Mouse (Mus musculus): Measurements from ENCODE around the gene Mboat7. TPM values are rescaled to one million over a fixed set of nuclear protein-coding genes. Genes with fewer than 3 reads are reported as not detected.

Mboat7 gene
- polyA plus RNA-seq, 1 experiment from 2014 or later, result 40.4 TPM

DNA sequence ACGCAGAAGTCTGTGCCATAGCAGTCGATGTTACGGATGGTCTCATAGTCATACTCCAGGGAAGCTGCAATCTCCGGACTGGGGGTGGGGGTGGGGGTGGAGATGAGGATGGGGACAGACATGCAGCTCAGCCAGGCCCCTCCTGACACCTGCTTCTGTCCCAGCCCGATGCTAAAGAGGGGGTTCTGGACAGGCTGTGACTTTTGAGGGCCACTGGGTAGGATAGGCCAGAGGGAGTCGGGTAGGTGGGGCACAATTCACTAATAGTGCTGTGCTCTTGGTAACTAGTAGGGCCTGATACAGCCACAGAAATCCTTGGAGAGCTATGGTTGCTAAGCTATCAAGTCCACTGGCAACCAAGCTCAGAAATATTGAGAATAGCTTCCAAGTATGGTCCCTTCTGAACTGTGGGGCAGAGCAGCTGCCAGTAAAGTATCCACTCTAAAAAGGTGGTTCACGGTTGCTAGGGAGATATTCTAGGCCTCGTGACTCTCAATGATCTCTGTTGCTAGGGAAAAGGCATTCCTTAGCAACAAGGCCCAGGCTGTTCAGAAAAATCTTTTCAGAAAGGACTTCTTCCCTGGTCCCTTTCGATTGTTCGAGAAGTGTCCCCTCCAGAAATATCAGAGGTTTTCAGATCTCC is 9.3 kb downstream of the Mboat7 start:
- WGBS, result 86% methylated on average over 10 of the region's 10 CpGs
- no peak for DNase-seq (ENCODE audit: low spot score)
- Histone ChIP-seq H3K27me3 (ENCODE audit: insufficient read depth, poor library complexity, severe bottlenecking) (no peaks in the 10 kb centered on the region), H3K4me1 (no peaks in the 10 kb centered on the region), H3K4me3 (no peak overlapping the region), H3K36me3 (peaks cover 46% of the 10 kb centered on the region), H3K27ac (no peak overlapping the region), H3K9me3 (no peaks in the 10 kb centered on the region)

DNA sequence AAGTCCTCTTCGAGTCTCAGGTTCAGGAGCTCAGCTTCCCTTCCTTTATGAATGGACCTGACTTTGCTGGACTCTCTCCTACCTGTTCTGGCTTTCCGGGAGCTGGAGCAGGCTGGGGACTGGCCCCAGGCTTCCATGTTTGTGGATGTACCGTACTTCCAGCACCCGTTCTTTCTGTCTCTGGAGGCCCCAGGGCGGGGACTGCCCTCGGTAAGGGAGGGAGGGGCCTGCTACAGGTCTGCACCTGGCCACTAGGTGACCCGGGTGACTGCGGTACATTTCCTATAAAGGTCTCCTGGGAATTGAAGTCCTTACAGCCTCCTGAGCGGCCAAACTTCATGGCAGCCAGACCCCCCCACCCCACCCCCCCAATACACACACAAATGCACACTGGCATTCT is 16.0 kb downstream of the Mboat7 start, which contains the start of gene Tmc4:
Gene Tmc4, minus strand, starts transcription at position 212 of the 400 bp plus-strand sequence.
- Histone ChIP-seq H3K27ac (no peak within 1 kb of the TSS), H3K4me1 (no peaks in the 10 kb centered on the region), H3K4me3 (no peak within 1 kb of the TSS), H3K9me3 (no peaks in the 10 kb centered on the region), H3K27me3 (ENCODE audit: insufficient read depth, poor library complexity, severe bottlenecking) (no peaks in the 10 kb centered on the region), H3K36me3 (peaks cover 13% of the 10 kb centered on the region; the same call in 1 of the 2 replicates)
- WGBS, result 50% methylated on average over 9 of the region's 9 CpGs
- no peak for DNase-seq (ENCODE audit: low spot score)

DNA sequence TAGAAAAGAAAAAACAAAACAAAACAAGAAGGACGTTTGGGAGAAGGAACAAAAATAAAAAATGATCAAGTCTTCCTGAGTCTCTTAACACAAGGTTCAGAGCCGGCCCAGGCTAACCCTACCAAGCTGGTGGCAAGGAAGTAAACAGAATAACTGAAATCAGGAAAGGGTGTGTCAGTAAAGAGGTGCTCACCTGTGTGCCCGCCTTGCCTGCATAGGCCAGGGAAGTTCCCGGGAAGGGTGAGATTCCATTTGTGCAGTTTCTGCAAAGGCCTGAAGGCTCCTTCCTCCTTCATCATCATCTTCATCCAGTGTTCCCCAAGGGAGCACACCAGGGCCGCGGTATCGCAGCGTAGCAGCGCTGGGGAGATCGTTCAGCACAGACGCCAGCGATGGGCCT is 17.0 kb downstream of the Mboat7 start:
- H3K4me1 ChIP-seq, result no peaks in the 10 kb centered on the region
- H3K4me3 ChIP-seq, result no peak overlapping the region
- no peaks in the 10 kb centered on the region for H3K27me3 ChIP-seq (ENCODE audit: insufficient read depth, poor library complexity, severe bottlenecking)
- 85% methylated on average over 12 of the region's 12 CpGs for WGBS
- H3K36me3 ChIP-seq, result peaks cover 13% of the 10 kb centered on the region; the same call in 1 of the 2 replicates
- no peak overlapping the region for H3K27ac ChIP-seq
- H3K9me3 ChIP-seq, result no peaks in the 10 kb centered on the region
- DNase-seq (ENCODE audit: low spot score), result no peak

DNA sequence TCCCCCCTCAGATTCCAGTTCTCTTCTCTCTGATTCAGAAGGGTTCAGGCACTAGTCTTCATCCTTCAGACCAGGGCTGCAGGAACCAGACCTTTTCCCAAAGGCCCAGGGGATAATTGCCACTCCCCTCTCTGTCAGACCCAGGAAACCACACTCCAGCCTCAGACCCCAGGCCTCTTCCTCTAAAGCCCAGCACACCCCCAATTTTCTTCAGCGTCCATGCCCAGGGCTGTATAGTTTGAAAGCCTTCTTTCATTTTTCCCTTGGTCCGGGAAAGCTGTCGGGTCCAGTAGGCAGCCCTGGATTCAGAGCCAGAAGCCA is 18.1 kb downstream of the Mboat7 start:
- no peak overlapping the region for H3K27ac ChIP-seq
- H3K36me3 ChIP-seq, result peaks cover 8% of the 10 kb centered on the region; the same call in 1 of the 2 replicates
- no peaks in the 10 kb centered on the region for H3K9me3 ChIP-seq
- H3K4me1 ChIP-seq, result no peaks in the 10 kb centered on the region
- WGBS, result 83% methylated on average over 3 of the region's 3 CpGs
- no peaks in the 10 kb centered on the region for H3K27me3 ChIP-seq (ENCODE audit: insufficient read depth, poor library complexity, severe bottlenecking)
- DNase-seq (ENCODE audit: low spot score), result no peak
- H3K4me3 ChIP-seq, result no peak overlapping the region

DNA sequence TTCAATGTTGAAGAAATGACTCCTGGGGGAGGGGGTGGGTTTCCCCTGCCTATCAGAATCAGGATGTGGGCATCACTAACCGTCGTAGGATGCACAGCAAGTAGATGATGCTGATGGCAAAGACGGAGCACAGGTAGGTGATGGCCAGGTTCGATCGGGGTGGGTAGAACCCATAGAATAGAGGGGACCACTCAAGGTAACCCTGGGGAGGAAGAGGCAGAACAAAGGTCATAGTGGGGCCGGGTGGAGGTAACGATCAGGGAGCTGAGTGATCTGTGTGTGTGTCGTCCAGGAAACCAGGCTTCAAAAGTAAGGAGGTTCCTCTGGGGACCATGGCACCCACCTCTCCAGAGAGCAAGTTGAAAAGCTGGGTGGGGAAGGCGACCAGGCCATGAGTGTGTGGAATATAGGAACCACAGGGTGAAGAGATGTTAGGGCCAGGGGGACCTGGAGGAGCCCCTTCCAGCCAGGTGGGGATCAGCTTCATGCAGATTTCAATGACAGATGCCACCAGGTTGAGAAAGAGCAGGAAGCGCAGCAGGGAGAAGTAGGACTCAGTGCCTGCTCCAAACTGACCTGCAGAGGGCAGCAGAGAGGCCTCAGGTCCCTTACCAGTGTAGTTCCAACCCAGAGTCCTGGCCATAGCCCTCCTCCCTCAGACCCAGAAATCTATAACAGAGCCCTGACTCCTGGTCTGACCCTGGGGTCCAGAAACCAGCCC is 18.7 kb downstream of the Mboat7 start:
- Histone ChIP-seq H3K4me1 (no peaks in the 10 kb centered on the region), H3K4me3 (no peak overlapping the region), H3K27ac (no peak overlapping the region), H3K9me3 (no peaks in the 10 kb centered on the region), H3K36me3 (peaks cover 7% of the 10 kb centered on the region; the same call in 1 of the 2 replicates), H3K27me3 (ENCODE audit: insufficient read depth, poor library complexity, severe bottlenecking) (no peaks in the 10 kb centered on the region)
- WGBS, result 69% methylated on average over 10 of the region's 10 CpGs
- peak; percentile 91 for DNase-seq (ENCODE audit: low spot score)

DNA sequence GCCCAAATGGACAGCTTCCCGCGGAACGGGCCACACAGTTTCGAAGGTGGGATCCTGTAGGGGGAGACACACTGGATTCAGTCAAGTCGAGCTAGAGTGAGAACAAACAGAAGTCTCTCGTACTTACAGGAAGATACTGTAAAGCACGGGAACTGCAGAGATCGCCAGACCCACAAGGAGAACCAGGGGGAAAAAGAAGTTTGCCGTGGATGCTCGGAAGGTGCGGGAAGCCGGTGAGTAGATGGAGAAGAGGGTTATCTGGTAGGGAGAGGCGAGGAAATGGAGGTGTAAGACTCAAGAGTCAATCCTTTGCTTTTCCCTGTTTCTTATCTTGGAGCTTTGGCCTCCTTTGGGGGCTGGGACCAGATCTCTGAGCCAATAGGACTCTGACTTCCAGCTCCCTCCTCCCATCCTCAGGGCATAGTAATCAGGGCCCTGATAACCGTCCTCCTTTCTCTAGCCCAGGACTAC is 26.4 kb downstream of the Mboat7 start:
- no peak for DNase-seq (ENCODE audit: low spot score)
- H3K4me3 ChIP-seq, result peak overlapping the region; percentile 43
- no peaks in the 10 kb centered on the region for H3K27me3 ChIP-seq (ENCODE audit: insufficient read depth, poor library complexity, severe bottlenecking)
- peaks cover 28% of the 10 kb centered on the region for H3K4me1 ChIP-seq
- 6% methylated on average over 14 of the region's 14 CpGs for WGBS
- H3K9me3 ChIP-seq, result no peaks in the 10 kb centered on the region
- peaks cover 18% of the 10 kb centered on the region for H3K36me3 ChIP-seq
- H3K27ac ChIP-seq, result peak overlapping the region; percentile 25; the same call in 1 of the 2 replicates

DNA sequence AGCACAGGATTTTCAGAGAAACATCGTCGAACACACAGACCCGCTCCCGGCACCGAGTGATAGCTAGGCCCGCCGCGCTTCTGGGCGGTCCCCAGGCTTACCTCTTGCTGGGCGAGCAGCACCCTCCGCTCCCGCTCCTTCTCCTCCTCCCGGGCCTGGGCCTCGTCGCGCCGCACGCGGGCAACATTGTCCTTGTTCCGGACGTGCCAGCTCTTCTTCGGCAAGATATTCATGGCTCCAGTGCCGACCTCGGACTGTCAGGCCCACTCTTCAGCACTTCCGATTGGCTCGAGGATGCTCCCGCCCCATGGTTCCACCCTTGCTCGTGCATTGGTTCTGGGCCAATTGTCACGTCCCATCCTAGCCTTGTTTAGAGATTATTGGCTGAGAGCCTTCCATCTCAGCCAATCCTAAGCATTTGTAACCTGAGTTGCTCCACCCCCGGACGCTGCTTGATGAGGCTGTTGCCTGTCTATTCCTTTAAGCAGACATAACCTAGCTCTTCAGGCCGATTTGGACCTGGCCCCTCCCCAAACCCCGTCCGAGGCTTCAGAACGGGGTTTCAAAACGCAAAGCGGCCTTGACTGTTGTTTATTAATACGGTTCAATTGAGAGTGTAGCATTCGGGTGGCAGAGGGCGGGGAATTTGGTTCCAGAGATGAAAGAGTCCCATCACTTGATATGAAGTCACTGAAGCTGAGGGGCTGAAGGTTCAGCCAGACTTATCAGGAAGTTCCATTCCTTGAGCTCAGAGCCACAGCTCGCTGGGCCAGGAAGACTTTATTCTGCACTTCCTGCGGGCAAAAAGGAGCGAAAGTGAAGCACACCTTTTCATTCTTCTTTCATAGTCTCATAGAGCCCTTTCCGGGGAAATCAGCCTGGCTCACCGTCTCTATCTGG is 27.9 kb downstream of the Mboat7 start, which contains the start of gene Leng1:
Gene Leng1, minus strand, starts transcription at position 626 of the 900 bp plus-strand sequence.
- H3K4me1 ChIP-seq, result peaks cover 28% of the 10 kb centered on the region
- peaks cover 33% of the 10 kb centered on the region for H3K36me3 ChIP-seq
- 3% methylated on average over 45 of the region's 45 CpGs for WGBS
- peak within 1 kb of the TSS; percentile 80 for H3K4me3 ChIP-seq
- H3K27ac ChIP-seq, result peak within 1 kb of the TSS; percentile 92
- peak; percentile 99 for DNase-seq (ENCODE audit: low spot score)
- no peaks in the 10 kb centered on the region for H3K27me3 ChIP-seq (ENCODE audit: insufficient read depth, poor library complexity, severe bottlenecking)
- H3K9me3 ChIP-seq, result no peaks in the 10 kb centered on the region

DNA sequence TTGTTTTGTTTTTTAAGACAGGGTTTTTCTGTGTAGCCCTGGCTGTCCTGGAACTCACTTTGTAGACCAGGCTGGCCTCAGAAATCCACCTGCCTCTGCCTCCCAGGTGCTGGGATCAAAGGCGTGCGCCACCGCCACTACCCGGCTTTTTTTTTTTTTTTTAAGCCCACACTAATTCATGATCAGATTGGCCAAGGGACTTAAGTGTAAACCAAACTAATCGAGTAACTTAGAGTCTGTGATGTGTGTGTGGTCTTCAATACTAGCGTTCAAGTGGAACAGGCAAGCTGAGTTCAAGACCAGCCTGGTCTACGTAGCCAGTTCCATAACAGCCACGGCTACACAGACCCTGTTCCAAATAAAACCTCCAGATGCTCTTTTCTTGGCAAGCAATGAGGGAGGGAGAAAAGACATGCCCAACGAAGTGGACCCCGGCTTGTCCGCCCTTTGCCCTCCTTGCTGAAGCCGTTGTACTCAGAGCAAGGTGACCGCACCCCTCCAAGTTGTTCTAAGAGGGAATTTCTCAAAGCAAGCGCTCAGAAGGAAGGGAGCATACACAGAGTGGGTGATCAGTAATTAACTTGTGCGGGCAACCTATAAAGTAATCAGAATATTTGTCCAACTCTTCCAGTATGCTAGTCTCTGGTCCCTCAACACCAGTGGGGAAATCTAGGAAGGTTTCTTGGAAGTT is 28.7 kb downstream of the Mboat7 start:
- H3K27me3 ChIP-seq (ENCODE audit: insufficient read depth, poor library complexity, severe bottlenecking), result no peaks in the 10 kb centered on the region
- no peaks in the 10 kb centered on the region for H3K9me3 ChIP-seq
- WGBS, result 30% methylated on average over 15 of the region's 15 CpGs
- H3K36me3 ChIP-seq, result peaks cover 40% of the 10 kb centered on the region
- H3K4me3 ChIP-seq, result peak overlapping the region; percentile 80
- peak overlapping the region; percentile 92 for H3K27ac ChIP-seq
- peaks cover 28% of the 10 kb centered on the region for H3K4me1 ChIP-seq
- DNase-seq (ENCODE audit: low spot score), result peak; percentile 78

DNA sequence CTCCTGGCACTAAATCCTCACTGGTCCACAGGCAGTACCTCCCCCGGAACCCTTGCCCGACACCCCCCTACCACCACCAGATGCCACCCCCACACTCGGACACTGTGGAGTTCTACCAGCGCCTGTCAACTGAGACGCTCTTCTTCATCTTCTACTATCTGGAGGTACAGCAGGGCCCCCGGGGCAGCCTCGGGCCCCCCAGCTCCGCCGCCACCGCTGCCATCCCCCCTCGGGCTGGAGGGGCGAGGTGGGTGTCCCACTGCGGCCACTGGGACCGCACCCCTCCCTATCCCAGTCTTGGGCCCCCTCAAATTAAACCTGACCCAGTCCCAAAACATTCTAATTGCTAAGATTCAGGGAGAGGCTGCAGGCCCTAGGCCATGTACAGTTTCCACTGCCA is 34.7 kb downstream of the Mboat7 start:
- H3K36me3 ChIP-seq, result peaks cover 99% of the 10 kb centered on the region
- DNase-seq (ENCODE audit: low spot score), result no peak
- H3K9me3 ChIP-seq, result no peaks in the 10 kb centered on the region
- H3K4me3 ChIP-seq, result no peak overlapping the region
- peaks cover 7% of the 10 kb centered on the region for H3K4me1 ChIP-seq
- no peak overlapping the region for H3K27ac ChIP-seq
- WGBS, result 92% methylated on average over 14 of the region's 14 CpGs
- H3K27me3 ChIP-seq (ENCODE audit: insufficient read depth, poor library complexity, severe bottlenecking), result no peaks in the 10 kb centered on the region

DNA sequence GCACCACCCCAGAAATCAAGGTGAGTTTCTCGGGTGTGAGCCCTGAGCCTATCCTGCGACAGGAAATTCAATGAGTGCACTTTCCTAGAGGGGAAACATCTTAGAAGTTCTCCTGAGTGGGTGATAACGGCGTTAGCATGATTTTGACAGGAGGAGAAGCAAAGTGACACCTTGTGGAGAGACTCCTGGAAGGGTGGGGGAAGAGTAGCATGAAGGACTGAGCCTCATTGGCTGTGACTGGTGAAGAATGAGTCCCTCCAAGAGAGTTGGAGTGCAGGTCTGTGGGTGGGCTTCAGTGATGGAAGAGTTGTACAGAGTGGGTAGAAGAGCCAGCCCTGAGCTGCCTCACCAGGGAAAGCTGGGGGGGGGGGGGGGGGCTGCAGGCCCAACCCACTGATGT is 36.4 kb downstream of the Mboat7 start:
- Histone ChIP-seq H3K36me3 (peaks cover 100% of the 10 kb centered on the region), H3K9me3 (no peaks in the 10 kb centered on the region), H3K4me1 (peaks cover 6% of the 10 kb centered on the region; the same call in 1 of the 2 replicates), H3K4me3 (no peak overlapping the region), H3K27ac (no peak overlapping the region), H3K27me3 (ENCODE audit: insufficient read depth, poor library complexity, severe bottlenecking) (no peaks in the 10 kb centered on the region)
- WGBS, result 79% methylated on average over 4 of the region's 4 CpGs
- DNase-seq (ENCODE audit: low spot score), result no peak

DNA sequence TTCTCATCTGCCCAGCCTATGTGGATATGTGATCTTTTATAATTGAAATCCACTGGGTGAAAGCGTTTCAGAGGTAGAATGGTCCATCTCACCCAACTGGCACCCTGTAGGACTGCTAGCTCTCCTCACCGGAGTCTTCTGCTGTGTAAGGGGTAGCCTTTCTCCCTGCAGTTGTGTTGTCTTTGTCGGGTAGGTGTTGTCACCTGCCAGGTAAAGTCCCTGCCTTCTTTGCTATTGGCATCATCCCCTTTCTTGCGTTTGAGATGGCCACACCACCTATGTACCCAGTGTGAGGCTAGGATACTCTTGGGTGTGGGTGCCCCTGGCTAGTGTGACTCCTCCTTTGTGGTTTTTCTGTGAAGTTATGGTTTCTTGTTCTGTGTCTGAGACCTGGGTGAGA is 46.7 kb downstream of the Mboat7 start:
- Histone ChIP-seq H3K9me3 (no peaks in the 10 kb centered on the region), H3K4me3 (peak overlapping the region; percentile 98), H3K36me3 (peaks cover 33% of the 10 kb centered on the region), H3K27me3 (ENCODE audit: insufficient read depth, poor library complexity, severe bottlenecking) (no peaks in the 10 kb centered on the region), H3K27ac (peak overlapping the region; percentile 98; the same call in 1 of the 2 replicates), H3K4me1 (peaks cover 29% of the 10 kb centered on the region)
- 62% methylated on average over 4 of the region's 4 CpGs for WGBS
- no peak for DNase-seq (ENCODE audit: low spot score)

DNA sequence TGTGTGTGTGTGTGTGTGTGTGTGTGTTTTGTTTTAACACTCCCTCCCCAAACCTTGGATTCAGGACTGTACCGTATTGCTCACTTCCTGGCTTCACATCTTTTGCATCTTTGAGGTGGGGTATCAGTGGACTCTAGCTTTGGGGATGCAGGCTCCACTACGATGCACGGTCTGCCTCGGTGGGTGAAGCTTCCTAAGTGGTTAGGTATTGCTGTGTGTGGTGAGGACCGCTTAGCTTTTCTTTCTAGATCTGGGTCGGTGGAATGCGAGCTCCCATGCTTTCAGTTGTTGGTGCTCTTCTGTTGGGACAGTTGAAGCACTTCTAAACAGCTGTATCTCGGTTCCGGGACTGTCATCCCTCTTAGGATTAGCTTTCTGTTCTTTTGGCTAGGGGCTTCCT is 47.1 kb downstream of the Mboat7 start:
- no peak for DNase-seq (ENCODE audit: low spot score)
- Histone ChIP-seq H3K36me3 (peaks cover 33% of the 10 kb centered on the region), H3K4me3 (peak overlapping the region; percentile 98), H3K27me3 (ENCODE audit: insufficient read depth, poor library complexity, severe bottlenecking) (no peaks in the 10 kb centered on the region), H3K4me1 (peaks cover 29% of the 10 kb centered on the region), H3K9me3 (no peaks in the 10 kb centered on the region), H3K27ac (peak overlapping the region; percentile 98)
- WGBS, result 21% methylated on average over 9 of the region's 9 CpGs

Data from heart, embryonic 10.5 days (tissue).